Mouse (Mus musculus) lung, adult 2 months (tissue): ENCODE results near the gene Ly6g6d.

Source experiments
- CTCF ChIP-seq: fragments of 200-500 bp; IDR thresholded peaks from 2 replicates; pipeline ENCODE4 v1.5.1; 2011; ENCODE audit warnings: mild to moderate bottlenecking, low read length, control low read depth; ENCODE audit not compliant: insufficient read depth
- POLR2A ChIP-seq: fragments of 200-500 bp; IDR thresholded peaks from 2 replicates; pipeline ENCODE4 v1.6.1; 2011; ENCODE audit warnings: low read depth, mild to moderate bottlenecking, control low read depth, low read length, borderline replicate concordance; ENCODE audit errors: extremely low read depth

DNA sequence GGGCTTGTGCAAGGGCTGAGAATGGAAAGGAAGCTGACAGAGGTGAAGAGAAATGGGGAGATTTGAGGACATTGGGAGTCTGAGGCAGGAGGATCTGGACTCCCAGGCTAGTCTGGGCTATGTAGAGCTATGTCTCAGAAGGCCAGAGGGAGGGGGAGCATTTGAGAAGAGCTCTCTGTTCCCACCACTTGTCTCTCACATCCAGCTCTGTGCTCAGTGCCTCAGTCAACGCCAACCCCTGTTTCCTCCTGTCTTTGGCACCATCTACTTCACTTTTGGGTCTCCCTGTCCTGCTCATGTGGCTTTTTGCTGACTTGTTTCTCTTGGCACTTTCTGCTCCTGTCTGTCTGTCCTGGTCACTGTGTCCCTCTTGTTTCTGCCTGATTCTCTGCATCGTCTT, 580 bp downstream of the Ly6g6d start:
- TF ChIP-seq CTCF = no peak
- TF ChIP-seq POLR2A = no peak
